In the genomic region with DNA sequence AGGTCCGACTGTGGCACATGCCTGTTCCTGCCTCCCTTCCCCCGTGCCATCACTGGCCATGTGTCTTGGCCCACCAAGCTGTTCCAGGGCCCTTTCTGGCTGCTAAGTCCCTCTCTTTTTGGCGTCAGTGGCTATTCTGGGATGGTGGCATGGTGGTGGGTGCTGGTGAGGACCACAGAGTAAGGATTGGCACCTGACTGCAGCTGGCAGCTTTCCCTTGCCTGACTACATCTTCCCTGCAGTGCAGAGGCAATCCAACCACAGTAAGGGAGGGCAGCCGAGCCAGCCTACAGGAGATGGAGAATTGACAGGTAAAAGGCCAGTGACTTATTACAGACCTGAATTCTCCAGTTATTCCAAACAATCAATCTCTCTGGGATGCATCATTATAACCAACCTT, we compare ENCODE assay signal across 22 mouse cellular contexts. TPM values are rescaled to one million over a fixed set of nuclear protein-coding genes. Genes with fewer than 3 reads are reported as not detected.
"Had no signal": no experiment of that assay in that cellular context is flagged by ENCODE, and none has a peak within 500 bp of the region (broad histone marks: within the 10 kb centered on the region; RNA-seq: fewer than 3 reads in every experiment).

No protein-coding gene starts in this region.

- DNase-seq: lung, adult 2 months; lung, postnatal 14 days; lung, postnatal 36 days; right cerebral cortex, postnatal 14 days; thymus, adult 2 months; thymus, postnatal 25 days; thymus, postnatal 4 days had no signal

- H3K27ac ChIP-seq: lung, embryonic 15.5 days; macrophage; midbrain, embryonic 13.5 days; midbrain, embryonic 15.5 days; neural tube, embryonic 12.5 days; stomach, embryonic 15.5 days; stomach, postnatal 0 days had no signal

- H3K4me1 ChIP-seq: lung, embryonic 15.5 days; megakaryocyte, embryonic 14.5 days; midbrain, embryonic 13.5 days; neural tube, embryonic 12.5 days; stomach, embryonic 15.5 days had no signal

- H3K9me3 ChIP-seq: lung, embryonic 15.5 days; midbrain, embryonic 13.5 days; midbrain, embryonic 15.5 days; neural tube, embryonic 12.5 days; stomach, embryonic 15.5 days had no signal

- H3K4me3 ChIP-seq: lung, embryonic 15.5 days; megakaryocyte, embryonic 14.5 days; midbrain, embryonic 13.5 days; midbrain, embryonic 15.5 days; neural tube, embryonic 12.5 days; stomach, embryonic 15.5 days had no signal

- H3K27me3 ChIP-seq: lung, embryonic 15.5 days; midbrain, embryonic 13.5 days; midbrain, embryonic 15.5 days; neural tube, embryonic 12.5 days; stomach, embryonic 15.5 days had no signal

- ATAC-seq: lung, postnatal 0 days; midbrain, embryonic 13.5 days; midbrain, embryonic 15.5 days had no signal

- H3K36me3 ChIP-seq: lung, embryonic 15.5 days; midbrain, embryonic 13.5 days; midbrain, embryonic 15.5 days; neural tube, embryonic 12.5 days; stomach, embryonic 15.5 days had no signal

- H3K9ac ChIP-seq: lung, embryonic 15.5 days; midbrain, embryonic 13.5 days; midbrain, embryonic 15.5 days; neural tube, embryonic 12.5 days; stomach, embryonic 15.5 days had no signal

- H3K4me2 ChIP-seq: lung, embryonic 15.5 days; midbrain, embryonic 11.5 days; midbrain, embryonic 13.5 days; midbrain, embryonic 15.5 days; neural tube, embryonic 12.5 days; stomach, embryonic 15.5 days had no signal

RNA-seq across cellular contexts. Expression of gene Gm10803, which starts 45.1 kb away (rescaled TPM):
- polyA plus RNA-seq: lung, adult 2 months; lung, embryonic 15.5 days; lung, postnatal 0 days; macrophage; midbrain, embryonic 11.5 days; midbrain, embryonic 13.5 days; midbrain, embryonic 15.5 days; midbrain, postnatal 0 days; neural tube, embryonic 12.5 days; neural tube, embryonic 14.5 days; spleen, adult 2 months; stomach, embryonic 15.5 days; stomach, postnatal 0 days; testis, adult 2 months; thymus, adult 2 months; urinary bladder, adult 2 months had no signal
